Mouse (Mus musculus): ENCODE data around the gene Ltc4s. TPM values are rescaled to one million over a fixed set of nuclear protein-coding genes. Genes with fewer than 3 reads are reported as not detected.

Gene Ltc4s
- total RNA-seq, 4 experiments from 2014 or later = 8.0 to 15.8 (median 8.8) TPM

DNA sequence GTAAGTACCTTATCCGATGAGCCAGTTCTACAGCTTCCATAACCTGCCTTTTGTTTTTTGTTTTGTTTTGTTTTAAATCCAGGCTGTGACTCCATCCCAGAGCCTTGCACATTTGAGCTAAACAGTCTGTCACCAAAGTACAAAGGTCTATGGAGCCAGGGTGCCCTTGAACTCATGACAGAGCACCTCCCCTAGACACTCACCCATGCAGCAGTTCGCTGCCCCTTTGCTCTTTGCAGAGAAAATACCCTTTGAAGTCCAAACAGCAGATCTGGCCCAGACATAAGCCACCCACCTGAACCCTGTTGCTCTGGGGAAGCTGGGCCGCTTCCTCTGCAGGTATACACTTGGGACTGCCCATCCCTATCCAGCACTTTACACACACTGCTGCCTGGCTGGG is 36.8 kb downstream of the Ltc4s start:
- DNase-seq (ENCODE audit: low spot score in 2 of 2) = no peak

DNA sequence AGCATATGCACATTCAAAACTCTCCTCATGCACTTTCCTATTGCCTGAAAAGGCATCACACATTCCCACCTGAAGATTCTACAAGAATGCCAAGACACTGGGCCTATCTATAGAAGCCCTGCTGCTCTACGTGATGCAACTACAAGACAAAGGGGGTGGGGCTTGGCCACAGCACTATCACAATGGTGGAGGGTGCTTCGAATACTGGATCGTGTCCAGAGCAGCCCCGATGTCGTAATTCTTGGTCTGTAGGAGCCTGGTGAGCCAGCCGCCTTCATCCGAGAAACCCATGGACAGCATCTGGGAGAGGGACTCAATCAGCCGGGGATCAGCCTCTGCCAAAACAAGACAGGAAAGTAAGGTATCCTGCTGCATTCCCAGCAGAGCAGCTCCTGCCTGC is 37.8 kb downstream of the Ltc4s start:
- no peak for DNase-seq (ENCODE audit: low spot score in 2 of 2)

DNA sequence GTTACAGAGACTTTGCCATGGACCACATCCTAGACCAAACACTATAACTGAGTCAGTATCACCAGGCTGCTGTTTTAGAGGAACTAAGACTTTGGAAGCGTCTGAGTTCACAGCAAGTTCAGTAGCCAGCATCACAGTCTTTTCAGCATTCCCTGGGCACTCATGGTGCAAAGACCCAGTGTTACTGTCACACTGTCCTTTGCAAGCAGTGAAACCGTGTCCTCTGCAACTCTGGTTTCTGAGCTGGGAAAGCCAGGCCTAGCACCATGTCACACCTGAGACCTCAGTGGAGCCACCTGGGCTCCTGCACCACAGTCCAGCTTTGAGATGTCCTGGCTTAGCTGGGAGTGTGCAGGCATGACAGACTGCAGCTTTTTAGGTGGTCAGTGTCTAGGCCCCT is 39.5 kb downstream of the Ltc4s start:
- no peak for DNase-seq (ENCODE audit: low spot score in 2 of 2)

DNA sequence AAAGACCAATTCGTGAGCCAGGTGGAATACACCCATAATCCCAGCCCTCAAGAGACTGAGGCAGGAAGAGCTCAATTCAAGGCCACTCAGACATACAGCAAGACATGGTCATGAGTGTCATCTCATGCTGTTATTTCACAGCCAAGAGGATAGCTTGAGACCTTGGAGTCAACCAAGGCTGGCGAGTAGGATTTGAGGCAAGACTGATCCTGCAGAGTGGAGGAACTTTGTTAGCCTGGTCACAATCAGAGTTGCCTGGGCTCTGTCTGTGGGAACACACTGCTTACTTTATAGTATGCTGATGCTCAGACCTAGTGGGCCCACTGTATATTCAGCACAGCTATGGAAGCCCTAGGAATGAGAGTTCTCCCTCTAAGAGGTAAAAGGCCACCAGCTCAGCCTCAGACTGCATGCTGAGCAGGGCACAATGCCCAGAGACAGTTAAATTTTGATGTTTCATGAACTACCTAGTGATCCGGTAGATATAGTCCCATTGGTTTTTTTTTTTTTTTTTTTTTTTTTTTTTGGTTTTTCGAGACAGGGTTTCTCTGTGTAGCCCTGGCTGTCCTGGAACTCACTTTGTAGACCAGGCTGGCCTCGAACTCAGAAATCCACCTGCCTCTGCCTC is 40.1 kb downstream of the Ltc4s start:
- no peak for DNase-seq (ENCODE audit: low spot score in 2 of 2)

DNA sequence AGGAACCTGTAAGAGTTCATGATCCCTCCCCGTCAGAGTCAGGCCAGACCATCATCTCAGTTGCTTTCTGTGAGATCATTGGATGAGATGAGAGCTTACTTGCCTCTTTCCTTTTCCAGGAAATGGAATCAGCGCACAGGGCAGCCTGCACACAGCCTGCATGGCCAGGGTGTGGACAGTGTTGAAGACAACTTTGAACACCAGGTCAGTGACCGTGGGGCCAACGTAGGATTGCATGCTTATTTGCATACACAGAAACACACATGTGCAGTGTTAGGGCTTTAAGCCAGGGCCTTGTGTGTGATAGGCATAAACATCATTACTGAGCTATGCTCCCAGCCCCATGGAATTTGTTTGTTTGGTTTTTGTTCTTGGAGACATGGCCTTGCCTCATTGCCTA is 40.9 kb downstream of the Ltc4s start:
- DNase-seq (ENCODE audit: low spot score in 2 of 2) = no peak

DNA sequence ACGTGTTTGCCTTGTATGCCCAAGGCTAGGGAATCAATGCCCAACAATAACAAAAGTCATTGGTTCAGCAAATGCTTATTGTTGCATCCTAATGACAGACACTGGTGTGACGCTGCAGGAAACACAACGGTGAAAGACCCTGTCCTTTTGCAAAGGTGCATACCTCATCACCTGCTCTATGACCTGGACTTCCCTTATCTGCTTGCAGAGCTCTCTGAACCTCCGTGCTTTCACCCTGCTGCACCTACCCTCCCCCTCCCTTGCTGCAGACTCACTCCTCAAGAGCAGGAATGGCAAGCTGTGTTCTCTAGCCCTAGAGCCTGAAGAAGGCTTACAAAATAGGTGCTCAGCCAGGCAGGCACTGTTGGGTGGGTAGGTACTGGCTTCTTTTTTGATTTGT is 43.6 kb downstream of the Ltc4s start:
- no peak for DNase-seq (ENCODE audit: low spot score in 2 of 2)

DNA sequence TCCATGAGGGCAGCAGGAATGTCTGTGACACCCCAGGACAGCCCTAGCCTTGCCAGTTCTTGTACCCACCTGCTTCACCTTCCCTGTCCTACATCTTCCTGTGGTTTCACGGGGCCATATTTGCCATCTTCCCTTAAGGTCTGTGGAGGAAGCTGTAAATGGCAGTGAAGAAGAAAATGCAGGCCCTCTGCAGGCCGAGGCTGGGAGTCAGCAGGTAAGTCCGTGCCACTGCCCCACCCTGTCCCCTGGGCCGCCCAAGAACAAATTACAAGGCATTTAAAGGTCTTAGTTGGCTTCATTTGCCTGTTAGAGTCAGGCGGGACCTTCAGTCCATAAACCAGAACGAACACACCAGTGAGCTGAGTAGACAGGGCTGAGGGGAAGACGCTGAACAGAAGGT is 44.3 kb downstream of the Ltc4s start:
- no peak for DNase-seq (ENCODE audit: low spot score in 2 of 2)

DNA sequence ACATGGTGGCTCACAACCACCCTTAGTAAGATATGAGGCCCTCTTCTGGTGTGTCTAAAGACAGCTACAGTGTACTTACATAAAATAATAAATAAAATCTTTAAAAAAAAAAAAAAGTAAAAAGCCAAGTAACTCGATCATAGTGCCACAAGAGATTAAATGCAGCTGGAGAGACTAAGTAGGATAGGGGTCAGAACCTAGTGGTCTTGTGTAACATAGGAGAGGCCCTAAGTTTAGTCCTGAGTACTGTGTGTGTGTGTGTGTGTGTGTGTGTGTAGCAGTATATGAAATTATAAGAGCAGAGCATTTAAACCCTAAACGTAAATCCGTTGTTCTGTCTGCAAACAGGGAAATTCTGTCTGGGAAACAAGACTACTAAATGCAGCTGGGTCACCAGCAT is 46.1 kb downstream of the Ltc4s start:
- no peak for DNase-seq (ENCODE audit: low spot score in 2 of 2)

DNA sequence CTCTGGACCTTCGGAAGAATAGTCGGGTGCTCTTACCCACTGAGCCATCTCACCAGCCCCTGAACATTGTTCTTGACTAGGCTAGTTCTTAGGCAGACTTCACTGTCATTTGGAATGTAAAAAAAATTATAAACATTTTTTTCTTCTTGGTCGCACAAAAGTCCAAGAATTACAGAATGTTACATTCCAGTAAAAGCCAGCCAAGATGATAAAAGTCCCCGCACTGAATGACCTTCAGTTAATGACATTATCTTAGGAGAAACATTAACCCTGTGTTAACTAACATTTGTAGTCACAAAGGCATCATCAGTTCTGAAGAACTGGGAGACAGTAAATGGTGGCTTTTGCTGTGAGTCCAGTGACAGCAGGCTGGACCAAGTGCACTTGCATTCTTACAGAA is 48.1 kb downstream of the Ltc4s start:
- DNase-seq (ENCODE audit: low spot score in 2 of 2) = no peak

DNA sequence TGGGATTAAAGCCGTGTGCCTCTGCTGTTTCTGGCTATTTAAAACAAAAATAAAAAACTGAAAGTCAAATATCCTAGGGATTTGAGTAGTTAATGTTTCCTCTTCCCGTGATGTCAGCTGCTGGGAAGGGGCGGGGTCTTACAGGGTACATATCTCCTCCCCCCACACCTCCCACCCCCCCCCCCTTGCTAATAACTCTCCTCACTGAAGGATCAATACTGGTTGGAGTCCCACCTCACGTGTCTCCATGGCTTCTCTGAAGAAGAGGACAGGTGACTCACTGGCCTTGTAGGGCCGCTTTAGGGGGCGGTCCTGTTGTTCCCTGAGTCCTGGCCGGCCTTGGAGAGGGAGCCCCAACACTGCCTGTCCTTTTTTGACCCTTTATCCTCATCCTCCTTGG is 49.7 kb downstream of the Ltc4s start:
- DNase-seq (ENCODE audit: low spot score in 2 of 2) = no peak

Small RNAs within 50 kb of the gene (microRNA-seq; reads per million reads assigned to microRNA genes)
- gene Mir6919 = 0.44 to 2.7 reads per million in 2 experiments

Other genes starting within 250 kb of the Ltc4s start
- 100 to 1,000 TPM in 3 of 4 experiments, 10 to 100 TPM in 1; 99.1 to 110 (median 102) TPM for gene Rnf130, start 213.3 kb downstream of the Ltc4s start, total RNA-seq (2022)
- gene Tbc1d9b, start 107.2 kb downstream of the Ltc4s start, total RNA-seq (2022) = 100 to 1,000 TPM; 125 to 140 (median 133) TPM
- gene Mrnip, start 64.2 kb downstream of the Ltc4s start, total RNA-seq (2022) = 10 to 100 TPM; 14.4 to 19.1 (median 15.7) TPM
- gene Sqstm1, start 27.8 kb downstream of the Ltc4s start, total RNA-seq (2022) = 100 to 1,000 TPM; 498 to 523 (median 522) TPM
- 10 to 100 TPM; 61.3 to 68.0 (median 65.8) TPM for gene Mgat4b, start 27.7 kb downstream of the Ltc4s start, total RNA-seq (2022)
- gene Maml1, start 53.7 kb upstream of the Ltc4s start, total RNA-seq (2022) = 10 to 100 TPM in 3 of 4 experiments, 1 to 10 TPM in 1; 9.9 to 11.1 (median 10.6) TPM
- 100 to 1,000 TPM; 371 to 437 (median 413) TPM for gene Canx, start 87.1 kb upstream of the Ltc4s start, total RNA-seq (2022)
- gene Cby3, start 115.8 kb upstream of the Ltc4s start, total RNA-seq (2022) = not detected
- gene Hnrnph1, start 138.4 kb upstream of the Ltc4s start, total RNA-seq (2022) = 100 to 1,000 TPM; 180 to 274 (median 221) TPM
- 10 to 100 TPM; 28.2 to 31.5 (median 29.8) TPM for gene Rufy1, start 192.5 kb upstream of the Ltc4s start, total RNA-seq (2022)

All from left cerebral cortex, adult 8-10 months (tissue).